Mouse (Mus musculus) erythroblast, embryonic 14.5 days (primary cell): ENCODE data around the gene Znrd1as. TPM values are rescaled to one million over a fixed set of nuclear protein-coding genes. Genes with fewer than 3 reads are reported as not detected.

ENCODE experiments used
- H3K27me3 ChIP-seq: 2 replicates; pipeline ENCODE4 v1.6.1; 2012; ENCODE audit warnings: inconsistent platforms; ENCODE audit not compliant: control insufficient read depth
- H3K36me3 ChIP-seq: 2 replicates; pipeline ENCODE4 v1.6.1; 2012; ENCODE audit warnings: mild to moderate bottlenecking, inconsistent platforms; ENCODE audit not compliant: control insufficient read depth
- H3K4me1 ChIP-seq: 2 replicates; pipeline ENCODE4 v1.6.1; 2012; ENCODE audit warnings: inconsistent platforms; ENCODE audit not compliant: control insufficient read depth
- H3K4me3 ChIP-seq: replicated peaks from 2 replicates; pipeline ENCODE3; 2012; ENCODE audit warnings: moderate library complexity, mild to moderate bottlenecking, inconsistent platforms
- H3K9me3 ChIP-seq: 2 replicates; pipeline ENCODE4 v1.6.1; 2012; ENCODE audit warnings: low read length, inconsistent platforms, mixed read lengths; ENCODE audit not compliant: control insufficient read depth
- GATA1 ChIP-seq: IDR thresholded peaks from 2 replicates; pipeline ENCODE4 v1.6.1; 2012; ENCODE audit warnings: low read length, inconsistent platforms, mixed read lengths
- TAL1 ChIP-seq: IDR thresholded peaks from 3 replicates; pipeline ENCODE4 v1.6.1; 2012; ENCODE audit warnings: low read length, inconsistent platforms, mixed read lengths
- polyA plus RNA-seq: library from polyadenylated mRNA; stranded (reverse); fragments of >175 nt; gene quantifications from 2 replicates; pipeline ENCODE4 v1.2.3, GENCODE M21; 2012

The Znrd1as gene
- polyA plus RNA-seq, 1 experiment, result 0.07 TPM

- TF ChIP-seq TAL1 (no peak), GATA1 (no peak)
- H3K9me3 ChIP-seq, result no peaks in the 10 kb centered on the region
- H3K4me1 ChIP-seq, result peaks cover 20% of the 10 kb centered on the region
- H3K4me3 ChIP-seq, result peak overlapping the region; percentile 1
- peaks cover 17% of the 10 kb centered on the region for H3K36me3 ChIP-seq
- peaks cover 62% of the 10 kb centered on the region for H3K27me3 ChIP-seq
Observed at GRCm38 (mm10) chr17:36947051-36947819, 11.2 kb upstream of the Znrd1as start.

- H3K36me3 ChIP-seq, result peaks cover 18% of the 10 kb centered on the region
- no peak for TF ChIP-seq GATA1
- no peak for TF ChIP-seq TAL1
- H3K4me1 ChIP-seq, result peaks cover 23% of the 10 kb centered on the region
- H3K27me3 ChIP-seq, result peaks cover 51% of the 10 kb centered on the region
- H3K4me3 ChIP-seq, result no peak overlapping the region
- no peaks in the 10 kb centered on the region for H3K9me3 ChIP-seq
Observed at GRCm38 (mm10) chr17:36948286-36948685, 10.1 kb upstream of the Znrd1as start.

- no peaks in the 10 kb centered on the region for H3K9me3 ChIP-seq
Observed at GRCm38 (mm10) chr17:36949265-36949664, 9.1 kb upstream of the Znrd1as start.

GRCm38 (mm10) chr17:36950981-36951947, 7.1 kb upstream of the Znrd1as start, which contains the start of gene Ppp1r11:
Gene Ppp1r11 (minus strand): TSS chr17:36951741.
- peak within 1 kb of the TSS; percentile 71 for H3K4me3 ChIP-seq
- peaks cover 22% of the 10 kb centered on the region for H3K27me3 ChIP-seq
- peaks cover 27% of the 10 kb centered on the region for H3K36me3 ChIP-seq
- no peak for TF ChIP-seq TAL1
- no peak for TF ChIP-seq GATA1
- H3K9me3 ChIP-seq, result no peaks in the 10 kb centered on the region
- peaks cover 23% of the 10 kb centered on the region for H3K4me1 ChIP-seq

More at GRCm38 (mm10) chr17:36949265-36949664, 9.1 kb upstream of the Znrd1as start:
- Histone ChIP-seq H3K36me3 (peaks cover 19% of the 10 kb centered on the region), H3K4me1 (peaks cover 23% of the 10 kb centered on the region), H3K4me3 (no peak overlapping the region), H3K27me3 (peaks cover 42% of the 10 kb centered on the region)
- no peak for TF ChIP-seq GATA1
- no peak for TF ChIP-seq TAL1

GRCm38 (mm10) chr17:36952631-36953030, 5.8 kb upstream of the Znrd1as start:
- Histone ChIP-seq H3K4me3 (no peak overlapping the region), H3K36me3 (peaks cover 31% of the 10 kb centered on the region), H3K4me1 (peaks cover 26% of the 10 kb centered on the region), H3K9me3 (no peaks in the 10 kb centered on the region), H3K27me3 (peaks cover 8% of the 10 kb centered on the region)
- TF ChIP-seq GATA1 (no peak), TAL1 (no peak)

GRCm38 (mm10) chr17:36953062-36953461, 5.3 kb upstream of the Znrd1as start:
- peaks cover 31% of the 10 kb centered on the region for H3K36me3 ChIP-seq
- TF ChIP-seq TAL1, result no peak
- TF ChIP-seq GATA1, result no peak
- no peaks in the 10 kb centered on the region for H3K9me3 ChIP-seq
- H3K27me3 ChIP-seq, result peaks cover 4% of the 10 kb centered on the region
- H3K4me1 ChIP-seq, result peaks cover 31% of the 10 kb centered on the region
- H3K4me3 ChIP-seq, result no peak overlapping the region

GRCm38 (mm10) chr17:36958884-36959283, 492 bp downstream of the Znrd1as start:
- TF ChIP-seq GATA1 (no peak), TAL1 (no peak)
- Histone ChIP-seq H3K36me3 (peaks cover 11% of the 10 kb centered on the region), H3K9me3 (no peaks in the 10 kb centered on the region)

GRCm38 (mm10) chr17:36961125-36961524, 2.7 kb downstream of the Znrd1as start:
- H3K27me3 ChIP-seq, result no peaks in the 10 kb centered on the region
- no peak for TF ChIP-seq GATA1
- TF ChIP-seq TAL1, result no peak
- no peaks in the 10 kb centered on the region for H3K9me3 ChIP-seq
- H3K4me3 ChIP-seq, result no peak overlapping the region
- H3K36me3 ChIP-seq, result peaks cover 5% of the 10 kb centered on the region
- peaks cover 24% of the 10 kb centered on the region for H3K4me1 ChIP-seq

More at GRCm38 (mm10) chr17:36958884-36959283, 492 bp downstream of the Znrd1as start:
- Histone ChIP-seq H3K27me3 (no peaks in the 10 kb centered on the region), H3K4me1 (peaks cover 24% of the 10 kb centered on the region), H3K4me3 (peak overlapping the region; percentile 76)

- Histone ChIP-seq H3K27me3 (no peaks in the 10 kb centered on the region), H3K9me3 (no peaks in the 10 kb centered on the region), H3K4me3 (no peak overlapping the region), H3K36me3 (no peaks in the 10 kb centered on the region), H3K4me1 (no peaks in the 10 kb centered on the region)
- TF ChIP-seq GATA1 (no peak), TAL1 (no peak)
Observed at GRCm38 (mm10) chr17:36966875-36967274, 8.5 kb downstream of the Znrd1as start.
